Mouse (Mus musculus): ENCODE data around the gene Slc35f1. TPM values are rescaled to one million over a fixed set of nuclear protein-coding genes. Genes with fewer than 3 reads are reported as not detected.
A peak's percentile ranks its signal among the peaks of the same experiment; 100 is the strongest.

The Slc35f1 gene
- polyA plus RNA-seq, 1 experiment: 16.3 TPM

DNA sequence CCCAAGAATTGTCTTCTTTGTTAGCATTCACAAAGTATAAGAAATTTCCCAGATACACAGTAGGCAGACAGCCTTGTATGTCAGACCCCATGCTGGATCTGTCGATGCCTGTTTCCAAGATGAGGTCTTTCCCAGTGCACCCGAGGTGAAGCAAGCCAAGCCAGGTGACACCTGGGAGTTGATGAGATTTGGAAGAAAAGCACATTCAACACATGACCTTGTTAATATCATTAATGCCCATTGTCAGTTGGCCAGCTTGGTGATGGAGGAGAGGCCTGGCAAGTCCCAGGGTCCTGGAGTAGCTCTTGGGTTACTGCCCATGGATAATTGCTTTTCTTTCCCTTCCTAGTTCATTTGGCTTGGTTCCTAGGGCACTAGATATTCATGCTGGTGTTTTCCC lies 214.6 kb downstream of the Slc35f1 start:
- 7% methylated on average over 2 of the region's 2 CpGs for WGBS
- Histone ChIP-seq H3K27me3 (ENCODE audit: control insufficient read depth, insufficient read depth, low read length) (peaks cover 2% of the 10 kb centered on the region; the same call in 1 of the 2 replicates), H3K4me1 (ENCODE audit: control insufficient read depth, insufficient read depth, low read length) (no peaks in the 10 kb centered on the region), H3K4me3 (replicated peaks; ENCODE audit: insufficient read depth, low read depth, low read length) (no peak overlapping the region), H3K27ac (ENCODE audit: insufficient read depth, low read length) (no peak overlapping the region)
- peak in 1 of 2 experiments; percentile 12 for DNase-seq
- TF ChIP-seq CTCF (IDR thresholded peaks at IDR 0.05; ENCODE audit: borderline replicate concordance, insufficient read depth, low read depth, low read length) (no peak), POLR2A (IDR thresholded peaks at IDR 0.05; ENCODE audit: borderline replicate concordance, insufficient read depth, low read length) (no peak)

- Histone ChIP-seq H3K4me3 (replicated peaks; ENCODE audit: insufficient read depth, low read depth, low read length) (no peak overlapping the region), H3K27me3 (ENCODE audit: control insufficient read depth, insufficient read depth, low read length) (peaks cover 2% of the 10 kb centered on the region; the same call in 1 of the 2 replicates), H3K27ac (ENCODE audit: insufficient read depth, low read length) (no peak overlapping the region), H3K4me1 (ENCODE audit: control insufficient read depth, insufficient read depth, low read length) (no peaks in the 10 kb centered on the region)
- 96% methylated on average over 2 of the region's 2 CpGs for WGBS
- TF ChIP-seq CTCF (IDR thresholded peaks at IDR 0.05; ENCODE audit: borderline replicate concordance, insufficient read depth, low read depth, low read length) (no peak), POLR2A (IDR thresholded peaks at IDR 0.05; ENCODE audit: borderline replicate concordance, insufficient read depth, low read length) (no peak)
- DNase-seq: no peak
Observed at GRCm38 (mm10) chr10:52911762-52912161, 221.4 kb downstream of the Slc35f1 start.

- WGBS: 71% methylated on average over 5 of the region's 5 CpGs
- no peak overlapping the region for H3K4me3 ChIP-seq (replicated peaks; ENCODE audit: insufficient read depth, low read depth, low read length)
- no peak overlapping the region for H3K27ac ChIP-seq (ENCODE audit: insufficient read depth, low read length)
- TF ChIP-seq POLR2A (IDR thresholded peaks at IDR 0.05; ENCODE audit: borderline replicate concordance, insufficient read depth, low read length) (no peak), CTCF (IDR thresholded peaks at IDR 0.05; ENCODE audit: borderline replicate concordance, insufficient read depth, low read depth, low read length) (no peak)
- no peaks in the 10 kb centered on the region for H3K4me1 ChIP-seq (ENCODE audit: control insufficient read depth, insufficient read depth, low read length)
- DNase-seq: no peak
- H3K27me3 ChIP-seq (ENCODE audit: control insufficient read depth, insufficient read depth, low read length): no peaks in the 10 kb centered on the region; the same call in 1 of the 2 replicates
Observed at GRCm38 (mm10) chr10:52918715-52919114, 228.4 kb downstream of the Slc35f1 start.

DNA sequence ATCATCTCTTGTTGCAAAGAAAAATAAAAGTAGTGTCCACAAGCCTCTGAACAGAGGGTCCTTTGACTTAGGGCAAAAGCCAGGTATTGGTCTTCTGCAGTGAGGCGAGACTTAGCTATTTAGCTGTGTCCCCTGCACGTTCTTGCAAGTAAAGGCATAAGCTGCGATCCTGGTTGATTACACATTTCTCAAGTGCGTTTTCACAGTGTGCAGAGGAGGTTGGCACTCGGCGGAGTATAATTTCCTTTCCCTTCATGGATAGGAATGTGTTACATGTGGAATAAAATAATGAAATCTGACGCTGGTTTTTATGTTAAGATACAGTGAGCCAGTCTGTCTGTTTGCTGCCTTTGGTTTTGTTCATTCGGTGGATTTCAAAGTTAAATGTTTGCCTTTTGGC lies 232.8 kb downstream of the Slc35f1 start:
- H3K4me3 ChIP-seq (replicated peaks; ENCODE audit: insufficient read depth, low read depth, low read length): no peak overlapping the region
- 73% methylated on average over 8 of the region's 8 CpGs for WGBS
- no peak overlapping the region for H3K27ac ChIP-seq (ENCODE audit: insufficient read depth, low read length)
- H3K4me1 ChIP-seq (ENCODE audit: control insufficient read depth, insufficient read depth, low read length): no peaks in the 10 kb centered on the region
- no peak for DNase-seq
- no peak for TF ChIP-seq POLR2A (IDR thresholded peaks at IDR 0.05; ENCODE audit: borderline replicate concordance, insufficient read depth, low read length)
- TF ChIP-seq CTCF (IDR thresholded peaks at IDR 0.05; ENCODE audit: borderline replicate concordance, insufficient read depth, low read depth, low read length): no peak
- H3K27me3 ChIP-seq (ENCODE audit: control insufficient read depth, insufficient read depth, low read length): no peaks in the 10 kb centered on the region

DNA sequence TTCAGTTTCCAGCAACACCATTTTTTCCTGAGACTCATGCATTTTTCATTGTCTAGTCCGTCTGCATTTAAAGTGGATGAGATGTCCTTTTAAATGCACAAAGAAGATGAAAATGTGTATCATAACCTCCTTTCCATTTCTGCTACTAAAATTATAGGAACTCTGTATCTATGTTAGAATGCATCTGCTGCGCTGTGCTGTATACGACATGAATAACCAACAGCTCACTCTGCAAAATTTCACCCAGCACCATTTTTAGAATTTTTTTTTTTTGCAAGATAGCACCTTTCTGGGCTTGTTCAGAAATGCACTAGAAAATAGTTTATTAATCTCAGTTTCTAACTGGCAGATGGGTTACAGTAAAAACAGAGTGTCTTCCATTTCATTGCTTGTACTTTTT lies 236.0 kb downstream of the Slc35f1 start:
- H3K27ac ChIP-seq (ENCODE audit: insufficient read depth, low read length): no peak overlapping the region

GRCm38 (mm10) chr10:52932159-52932558 lies 241.8 kb downstream of the Slc35f1 start:
- no peaks in the 10 kb centered on the region; the same call in 1 of the 2 replicates for H3K27me3 ChIP-seq (ENCODE audit: control insufficient read depth, insufficient read depth, low read length)
- DNase-seq: no peak

More for the DNA sequence above, 236.0 kb downstream of the Slc35f1 start:
- H3K4me3 ChIP-seq (replicated peaks; ENCODE audit: insufficient read depth, low read depth, low read length): no peak overlapping the region
- no peaks in the 10 kb centered on the region for H3K4me1 ChIP-seq (ENCODE audit: control insufficient read depth, insufficient read depth, low read length)
- WGBS: 84% methylated on average over 3 of the region's 3 CpGs
- no peaks in the 10 kb centered on the region for H3K27me3 ChIP-seq (ENCODE audit: control insufficient read depth, insufficient read depth, low read length)
- TF ChIP-seq POLR2A (IDR thresholded peaks at IDR 0.05; ENCODE audit: borderline replicate concordance, insufficient read depth, low read length) (no peak), CTCF (IDR thresholded peaks at IDR 0.05; ENCODE audit: borderline replicate concordance, insufficient read depth, low read depth, low read length) (no peak)
- no peak for DNase-seq

GRCm38 (mm10) chr10:52934615-52935014 lies 244.3 kb downstream of the Slc35f1 start:
- TF ChIP-seq POLR2A (IDR thresholded peaks at IDR 0.05; ENCODE audit: borderline replicate concordance, insufficient read depth, low read length): no peak
- no peak for TF ChIP-seq CTCF (IDR thresholded peaks at IDR 0.05; ENCODE audit: borderline replicate concordance, insufficient read depth, low read depth, low read length)
- H3K27me3 ChIP-seq (ENCODE audit: control insufficient read depth, insufficient read depth, low read length): no peaks in the 10 kb centered on the region; the same call in 1 of the 2 replicates
- H3K4me1 ChIP-seq (ENCODE audit: control insufficient read depth, insufficient read depth, low read length): no peaks in the 10 kb centered on the region
- no peak for DNase-seq
- no peak overlapping the region for H3K4me3 ChIP-seq (replicated peaks; ENCODE audit: insufficient read depth, low read depth, low read length)
- H3K27ac ChIP-seq (ENCODE audit: insufficient read depth, low read length): no peak overlapping the region

More at GRCm38 (mm10) chr10:52932159-52932558, 241.8 kb downstream of the Slc35f1 start:
- Histone ChIP-seq H3K4me1 (ENCODE audit: control insufficient read depth, insufficient read depth, low read length) (no peaks in the 10 kb centered on the region), H3K4me3 (replicated peaks; ENCODE audit: insufficient read depth, low read depth, low read length) (no peak overlapping the region), H3K27ac (ENCODE audit: insufficient read depth, low read length) (no peak overlapping the region)
- no peak for TF ChIP-seq POLR2A (IDR thresholded peaks at IDR 0.05; ENCODE audit: borderline replicate concordance, insufficient read depth, low read length)
- no peak for TF ChIP-seq CTCF (IDR thresholded peaks at IDR 0.05; ENCODE audit: borderline replicate concordance, insufficient read depth, low read depth, low read length)
- 68% methylated on average over 1 of the region's 1 CpGs for WGBS

DNA sequence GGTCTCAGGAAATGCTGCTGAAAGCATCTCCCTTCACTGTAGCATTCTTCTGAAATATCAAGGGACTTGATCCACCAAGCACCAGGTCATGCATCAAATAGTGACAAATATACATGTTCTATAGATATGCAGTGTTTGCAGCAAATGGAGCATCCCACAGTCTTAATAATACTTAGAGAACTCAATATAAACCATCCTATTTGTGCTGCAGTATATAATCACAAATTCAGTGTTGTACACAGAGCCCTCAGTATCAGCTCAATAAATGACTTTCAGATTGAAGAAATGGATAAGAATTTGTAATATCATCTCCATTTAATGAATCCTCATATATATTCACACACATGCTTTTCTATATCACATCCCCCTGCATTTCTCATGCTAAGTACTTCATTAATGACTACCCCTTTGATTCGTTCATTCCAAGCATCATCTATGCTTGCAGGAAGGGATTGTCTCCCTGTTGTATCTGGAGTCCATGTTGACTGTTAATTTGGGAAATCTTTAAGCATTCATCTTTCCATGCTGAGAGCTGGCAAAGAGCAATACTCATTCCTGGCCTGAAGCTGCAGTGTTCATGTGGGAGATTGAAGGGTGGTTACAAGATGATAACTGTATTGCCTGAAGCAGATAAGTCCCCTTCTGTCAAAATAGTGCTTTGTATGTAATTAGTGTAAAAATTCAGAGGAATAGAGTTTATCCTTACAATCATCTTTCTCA lies 249.9 kb downstream of the Slc35f1 start:
- DNase-seq: no peak
- no peak for TF ChIP-seq CTCF (IDR thresholded peaks at IDR 0.05; ENCODE audit: borderline replicate concordance, insufficient read depth, low read depth, low read length)
- no peak for TF ChIP-seq POLR2A (IDR thresholded peaks at IDR 0.05; ENCODE audit: borderline replicate concordance, insufficient read depth, low read length)
- Histone ChIP-seq H3K4me3 (replicated peaks; ENCODE audit: insufficient read depth, low read depth, low read length) (no peak overlapping the region), H3K27ac (ENCODE audit: insufficient read depth, low read length) (no peak overlapping the region), H3K4me1 (ENCODE audit: control insufficient read depth, insufficient read depth, low read length) (no peaks in the 10 kb centered on the region), H3K27me3 (ENCODE audit: control insufficient read depth, insufficient read depth, low read length) (no peaks in the 10 kb centered on the region; the same call in 1 of the 2 replicates)
- 18% methylated on average over 1 of the region's 1 CpGs for WGBS

Measured in cerebellum, adult 2 months (tissue).